Mouse (Mus musculus) MEL-GATA-1-ER (cell line): ENCODE results near the gene Zbtb22.
"Not testable (repeated sequence)": the region's sequence is repeated elsewhere in the genome, so short reads cannot be mapped to it uniquely, and the experiment has no call there.

Experiments used
- DNase-seq: peaks from one replicate; pipeline ENCODE4 v3.0.0-alpha.2; 2012; ENCODE audit warnings: low read depth; ENCODE audit errors: extremely low read depth

The Zbtb22 gene

GRCm38 (mm10) chr17:33903911-33904651 is 11.6 kb upstream of the Zbtb22 start:
- DNase-seq: not testable (repeated sequence)

- DNase-seq: not testable (repeated sequence)
These were observed 10.9 kb upstream of the Zbtb22 start, which contains the start of gene Platr17 for GRCm38 (mm10) chr17:33904835-33905234. TSS of gene Platr17 (plus strand) at chr17:33905135.

- no peak for DNase-seq
These were observed 7.2 kb upstream of the Zbtb22 start for GRCm38 (mm10) chr17:33908331-33909076.

GRCm38 (mm10) chr17:33909077-33909868 is 6.4 kb upstream of the Zbtb22 start, which contains the start of gene Daxx:
TSS of gene Daxx (plus strand) at chr17:33909414.
- DNase-seq: peak; percentile 92

GRCm38 (mm10) chr17:33909869-33910250 is 5.8 kb upstream of the Zbtb22 start:
- no peak for DNase-seq

- no peak for DNase-seq
These were observed 5.2 kb upstream of the Zbtb22 start for GRCm38 (mm10) chr17:33910346-33911051.

- DNase-seq: no peak
These were observed 4.5 kb upstream of the Zbtb22 start for GRCm38 (mm10) chr17:33911052-33911812.

- no peak for DNase-seq
These were observed 3.8 kb upstream of the Zbtb22 start for GRCm38 (mm10) chr17:33911813-33912414.

- no peak for DNase-seq
These were observed 2.4 kb upstream of the Zbtb22 start for GRCm38 (mm10) chr17:33913264-33913663.

- DNase-seq: no peak
These were observed 1.8 kb upstream of the Zbtb22 start for GRCm38 (mm10) chr17:33913905-33914304.

GRCm38 (mm10) chr17:33914969-33915391 is 724 bp upstream of the Zbtb22 start:
- DNase-seq: no peak

- no peak for DNase-seq
These were observed 590 bp downstream of the Zbtb22 start for GRCm38 (mm10) chr17:33916294-33916693.

- DNase-seq: no peak
These were observed 1.3 kb downstream of the Zbtb22 start for GRCm38 (mm10) chr17:33916847-33917655.

- no peak for DNase-seq
These were observed 2.1 kb downstream of the Zbtb22 start for GRCm38 (mm10) chr17:33917656-33918292.

GRCm38 (mm10) chr17:33918293-33919203 is 2.8 kb downstream of the Zbtb22 start:
- no peak for DNase-seq

GRCm38 (mm10) chr17:33919351-33920281 is 3.9 kb downstream of the Zbtb22 start:
- peak; percentile 77 for DNase-seq
